Mouse (Mus musculus) Patski (cell line): ENCODE measurements at regions not wholly inside any gene's neighbourhood (a gene's known extent, or its start where the extent isn't known, plus 50 kb on each side); places are given as distances from the start of the nearest gene placed in this dataset.

Experiments used
- ATAC-seq: fragments of 100-300 bp; one replicate; pipeline ENCODE4 v1.8.0; 2021
- CTCF ChIA-PET: fragments of 350-600 bp; sonication (Branson Sonifier 250); formaldehyde crosslinking; loops from one replicate; lab custom pipeline; 2022; ENCODE audit warnings: inconsistent platforms; lab: Charles Lee
- POLR2A ChIA-PET: fragments of 350-600 bp; sonication (Branson Sonifier 250); formaldehyde crosslinking; loops from one replicate; lab custom pipeline; 2022; ENCODE audit warnings: antibody characterized with exemption, inconsistent platforms; lab: Charles Lee
- DNase-seq: peaks from one replicate; pipeline ENCODE4 v3.0.0-alpha.2; 2011; ENCODE audit warnings: low read depth, low spot score
- H3K27me3 ChIP-seq: fragments of 371-371 bp; one replicate; pipeline ENCODE4 v1.5.1; 2021
- CTCF ChIP-seq: fragments of 100-300 bp; IDR thresholded peaks from one replicate; pipeline ENCODE4 v1.5.1; 2021
- in situ Hi-C: fragments of 300-500 bp; cut with MboI; formaldehyde crosslinking; loops from 3 replicates; pipeline ENCODE4 v1.11.1; 2018; ENCODE audit warnings: low pct_unique_long_range_greater_than_20kb, mixed read lengths

GRCm38 (mm10) chr4:26637859-26638258, 291.2 kb upstream of the Manea start:
- no peak for DNase-seq
- ChIA-PET POLR2A (no interaction called here), CTCF (no interaction called here)
- no peak for ATAC-seq
- in situ Hi-C loops = no loop called here
- TF ChIP-seq CTCF = no peak
- H3K27me3 ChIP-seq = no peaks in the 10 kb centered on the region

- ATAC-seq (no peak), DNase-seq (no peak)
- H3K27me3 ChIP-seq = no peaks in the 10 kb centered on the region
- in situ Hi-C loops = no loop called here
- no peak for TF ChIP-seq CTCF
- ChIA-PET POLR2A (no interaction called here), CTCF (no interaction called here)
Measured at GRCm38 (mm10) chr4:26630553-26631206, 284.0 kb upstream of the Manea start.

GRCm38 (mm10) chr4:26629710-26630109, 283.0 kb upstream of the Manea start:
- ATAC-seq = no peak
- ChIA-PET POLR2A (no interaction called here), CTCF (no interaction called here)
- no peak for TF ChIP-seq CTCF
- in situ Hi-C loops = no loop called here
- no peak for DNase-seq
- no peaks in the 10 kb centered on the region for H3K27me3 ChIP-seq

GRCm38 (mm10) chr4:26627744-26628143, 281.1 kb upstream of the Manea start:
- no peaks in the 10 kb centered on the region for H3K27me3 ChIP-seq
- in situ Hi-C loops = no loop called here
- ChIA-PET POLR2A (no interaction called here), CTCF (no interaction called here)
- ATAC-seq (no peak), DNase-seq (no peak)
- TF ChIP-seq CTCF = no peak

GRCm38 (mm10) chr4:26589081-26589869, 242.6 kb upstream of the Manea start:
- ATAC-seq (no peak), DNase-seq (no peak)
- no peaks in the 10 kb centered on the region for H3K27me3 ChIP-seq
- in situ Hi-C loops = no loop called here
- POLR2A ChIA-PET = no interaction called here
- CTCF ChIA-PET = no interaction called here
- TF ChIP-seq CTCF = no peak

- ChIA-PET CTCF (no interaction called here), POLR2A (no interaction called here)
- DNase-seq = no peak
- TF ChIP-seq CTCF = no peak
- in situ Hi-C loops = no loop called here
- no peaks in the 10 kb centered on the region for H3K27me3 ChIP-seq
- ATAC-seq = no peak
Measured at GRCm38 (mm10) chr4:26555690-26556089, 209.0 kb upstream of the Manea start.

GRCm38 (mm10) chr4:26543833-26544232, 197.1 kb upstream of the Manea start:
- in situ Hi-C loops = loop anchor here (10.0 to 25.0 kb wide), 2 partner anchors 299 to 1632 kb away; no protein-coding TSS in a partner anchor
- ChIA-PET POLR2A (no interaction called here), CTCF (no interaction called here)
- no peaks in the 10 kb centered on the region for H3K27me3 ChIP-seq
- peak; percentile 25 for TF ChIP-seq CTCF
- ATAC-seq (no peak), DNase-seq (peak; percentile 1)

GRCm38 (mm10) chr4:26542511-26542910, 195.8 kb upstream of the Manea start:
- DNase-seq = no peak
- POLR2A ChIA-PET = no interaction called here
- no peaks in the 10 kb centered on the region for H3K27me3 ChIP-seq
- CTCF ChIA-PET = no interaction called here
- in situ Hi-C loops = loop anchor here (10.0 to 25.0 kb wide), 2 partner anchors 298 to 1630 kb away; no protein-coding TSS in a partner anchor
- TF ChIP-seq CTCF = no peak
- ATAC-seq = no peak

GRCm38 (mm10) chr4:26508004-26508403, 161.3 kb upstream of the Manea start:
- TF ChIP-seq CTCF = no peak
- ChIA-PET CTCF (no interaction called here), POLR2A (no interaction called here)

GRCm38 (mm10) chr4:26494262-26494661, 147.6 kb upstream of the Manea start:
- H3K27me3 ChIP-seq = no peaks in the 10 kb centered on the region
- no peak for TF ChIP-seq CTCF
- DNase-seq (no peak), ATAC-seq (no peak)
- ChIA-PET CTCF (no interaction called here), POLR2A (no interaction called here)
- in situ Hi-C loops = loop anchor here (25.0 kb wide), 1 partner anchor 232 kb away; no protein-coding TSS in a partner anchor

More at GRCm38 (mm10) chr4:26508004-26508403, 161.3 kb upstream of the Manea start:
- DNase-seq (no peak), ATAC-seq (no peak)
- H3K27me3 ChIP-seq = no peaks in the 10 kb centered on the region
- in situ Hi-C loops = no loop called here

- TF ChIP-seq CTCF = no peak
- ChIA-PET CTCF (interaction anchor here (1.0 kb wide), 1 partner anchor 9 kb away, joined by 3 read pairs; no protein-coding TSS in a partner anchor), POLR2A (no interaction called here)
- H3K27me3 ChIP-seq = no peaks in the 10 kb centered on the region
- no peak for DNase-seq
- in situ Hi-C loops = loop anchor here (25.0 kb wide), 1 partner anchor 213 kb away; no protein-coding TSS in a partner anchor
- ATAC-seq = no peak
Measured at GRCm38 (mm10) chr4:26474913-26475312, 128.2 kb upstream of the Manea start.
